In genomic region chr9:7110166-7110565, GRCm38 (mm10) we compare ENCODE assay signal across 18 mouse cellular contexts.
"Had no signal": no experiment of that assay in that cellular context is flagged by ENCODE, and none has a peak within 500 bp of the region (broad histone marks: within the 10 kb centered on the region; RNA-seq: fewer than 3 reads in every experiment).

No protein-coding gene starts in this region.

- H3K9ac ChIP-seq: lung, embryonic 14.5 days; midbrain, embryonic 12.5 days; neural tube, embryonic 13.5 days; neural tube, embryonic 15.5 days had no signal

- H3K9me3 ChIP-seq: midbrain, embryonic 10.5 days; midbrain, embryonic 12.5 days; neural tube, embryonic 13.5 days; neural tube, embryonic 15.5 days had no signal

- H3K27me3 ChIP-seq: midbrain, embryonic 12.5 days; neural tube, embryonic 13.5 days; neural tube, embryonic 15.5 days had no signal

- H3K4me2 ChIP-seq: lung, embryonic 14.5 days; midbrain, embryonic 12.5 days; neural tube, embryonic 13.5 days; neural tube, embryonic 15.5 days had no signal

- ATAC-seq: midbrain, embryonic 16.5 days had no signal

- DNase-seq: lung, embryonic 14.5 days; lung, postnatal 10 days; lung, postnatal 4 days; midbrain, embryonic 14.5 days; retina, postnatal 1 day; right cerebral cortex, adult 18-20 months; right cerebral cortex, postnatal 25 days; right cerebral cortex, postnatal 4 days; spleen, adult 18-20 months; thymus, adult 18-20 months; thymus, postnatal 14 days; thymus, postnatal 36 days had no signal

- H3K4me3 ChIP-seq: midbrain, embryonic 10.5 days; midbrain, embryonic 12.5 days; myocyte; neural tube, embryonic 13.5 days; neural tube, embryonic 15.5 days had no signal

- H3K27ac ChIP-seq: midbrain, embryonic 10.5 days; midbrain, embryonic 12.5 days; neural tube, embryonic 13.5 days; neural tube, embryonic 15.5 days had no signal

- H3K4me1 ChIP-seq: midbrain, embryonic 10.5 days; midbrain, embryonic 12.5 days; neural tube, embryonic 13.5 days; neural tube, embryonic 15.5 days had no signal
